Mouse (Mus musculus): ENCODE results near the gene 6030452D12Rik. TPM values are rescaled to one million over a fixed set of nuclear protein-coding genes. Genes with fewer than 3 reads are reported as not detected.

Gene 6030452D12Rik
- polyA plus RNA-seq, 1 experiment from 2014 or later, result not detected

GRCm38 (mm10) chr8:106529885-106530482 lies 29.7 kb downstream of the 6030452D12Rik start:
- H3K4me1 ChIP-seq (ENCODE audit: control insufficient read depth, insufficient read depth, low read length), result no peaks in the 10 kb centered on the region
- 94% methylated on average over 10 of the region's 10 CpGs for WGBS
- H3K36me3 ChIP-seq (ENCODE audit: control insufficient read depth, insufficient read depth, low read length), result no peaks in the 10 kb centered on the region
- H3K4me2 ChIP-seq (ENCODE audit: low read depth, low read length), result no peak overlapping the region
- H3K4me3 ChIP-seq (ENCODE audit: low read length), result no peak overlapping the region
- no peaks in the 10 kb centered on the region for H3K27me3 ChIP-seq (replicated peaks; ENCODE audit: control insufficient read depth, insufficient read depth, low read length)
- ATAC-seq, result no peak
- H3K9ac ChIP-seq (ENCODE audit: low read depth, low read length), result no peak overlapping the region
- peaks cover 3% of the 10 kb centered on the region for H3K9me3 ChIP-seq (ENCODE audit: control insufficient read depth, low read length)
- no peak overlapping the region for H3K27ac ChIP-seq (ENCODE audit: low read length)

DNA sequence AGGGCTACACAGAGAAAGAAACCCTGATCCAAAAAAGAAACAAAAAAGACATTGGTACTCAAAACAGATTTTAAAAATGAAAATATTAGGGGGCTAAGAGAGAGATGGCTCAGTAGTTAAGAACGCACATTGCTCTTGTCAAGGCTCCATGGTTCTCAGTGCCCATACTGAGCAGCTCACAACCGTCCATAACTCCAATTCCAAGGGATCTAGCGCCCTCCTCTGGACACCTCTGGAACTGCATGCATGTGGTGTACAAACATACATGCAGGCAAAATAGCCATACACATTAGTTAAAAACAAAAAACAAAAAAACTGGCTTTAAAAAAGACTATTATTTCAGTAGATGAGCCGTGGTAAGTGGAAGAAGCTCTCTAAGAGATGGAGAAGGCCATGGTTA lies 30.2 kb downstream of the 6030452D12Rik start:
- Histone ChIP-seq H3K27me3 (replicated peaks; ENCODE audit: control insufficient read depth, insufficient read depth, low read length) (no peaks in the 10 kb centered on the region), H3K36me3 (ENCODE audit: control insufficient read depth, insufficient read depth, low read length) (no peaks in the 10 kb centered on the region), H3K9ac (ENCODE audit: low read depth, low read length) (no peak overlapping the region), H3K4me2 (ENCODE audit: low read depth, low read length) (no peak overlapping the region), H3K9me3 (ENCODE audit: control insufficient read depth, low read length) (peaks cover 3% of the 10 kb centered on the region), H3K4me1 (ENCODE audit: control insufficient read depth, insufficient read depth, low read length) (no peaks in the 10 kb centered on the region), H3K4me3 (ENCODE audit: low read length) (no peak overlapping the region), H3K27ac (ENCODE audit: low read length) (no peak overlapping the region)
- WGBS, result 78% methylated on average over 4 of the region's 4 CpGs
- no peak for ATAC-seq

- Histone ChIP-seq H3K4me3 (ENCODE audit: low read length) (no peak overlapping the region), H3K27ac (ENCODE audit: low read length) (no peak overlapping the region), H3K9ac (ENCODE audit: low read depth, low read length) (no peak overlapping the region), H3K9me3 (ENCODE audit: control insufficient read depth, low read length) (peaks cover 3% of the 10 kb centered on the region), H3K4me1 (ENCODE audit: control insufficient read depth, insufficient read depth, low read length) (no peaks in the 10 kb centered on the region), H3K27me3 (replicated peaks; ENCODE audit: control insufficient read depth, insufficient read depth, low read length) (no peaks in the 10 kb centered on the region), H3K36me3 (ENCODE audit: control insufficient read depth, insufficient read depth, low read length) (no peaks in the 10 kb centered on the region), H3K4me2 (ENCODE audit: low read depth, low read length) (no peak overlapping the region)
- WGBS, result 78% methylated on average over 7 of the region's 7 CpGs
- no peak for ATAC-seq
Measured at GRCm38 (mm10) chr8:106533709-106534108, 33.4 kb downstream of the 6030452D12Rik start.

GRCm38 (mm10) chr8:106534449-106534848 lies 34.1 kb downstream of the 6030452D12Rik start:
- WGBS, result 40% methylated on average over 6 of the region's 6 CpGs
- Histone ChIP-seq H3K36me3 (ENCODE audit: control insufficient read depth, insufficient read depth, low read length) (no peaks in the 10 kb centered on the region), H3K9me3 (ENCODE audit: control insufficient read depth, low read length) (peaks cover 3% of the 10 kb centered on the region), H3K4me2 (ENCODE audit: low read depth, low read length) (no peak overlapping the region), H3K27me3 (replicated peaks; ENCODE audit: control insufficient read depth, insufficient read depth, low read length) (no peaks in the 10 kb centered on the region), H3K9ac (ENCODE audit: low read depth, low read length) (no peak overlapping the region), H3K4me3 (ENCODE audit: low read length) (no peak overlapping the region), H3K27ac (ENCODE audit: low read length) (no peak overlapping the region), H3K4me1 (ENCODE audit: control insufficient read depth, insufficient read depth, low read length) (no peaks in the 10 kb centered on the region)
- 0 out of 2 replicates have a peak, but pooled peaks have one; percentile 52 for ATAC-seq

- no peak overlapping the region for H3K4me2 ChIP-seq (ENCODE audit: low read depth, low read length)
- no peaks in the 10 kb centered on the region for H3K36me3 ChIP-seq (ENCODE audit: control insufficient read depth, insufficient read depth, low read length)
- no peaks in the 10 kb centered on the region for H3K4me1 ChIP-seq (ENCODE audit: control insufficient read depth, insufficient read depth, low read length)
- H3K9ac ChIP-seq (ENCODE audit: low read depth, low read length), result no peak overlapping the region
- no peaks in the 10 kb centered on the region for H3K27me3 ChIP-seq (replicated peaks; ENCODE audit: control insufficient read depth, insufficient read depth, low read length)
- 70% methylated on average over 4 of the region's 4 CpGs for WGBS
- ATAC-seq, result no peak
- H3K27ac ChIP-seq (ENCODE audit: low read length), result no peak overlapping the region
- H3K9me3 ChIP-seq (ENCODE audit: control insufficient read depth, low read length), result peaks cover 2% of the 10 kb centered on the region
- H3K4me3 ChIP-seq (ENCODE audit: low read length), result no peak overlapping the region
Measured at GRCm38 (mm10) chr8:106535448-106535847, 35.1 kb downstream of the 6030452D12Rik start.

DNA sequence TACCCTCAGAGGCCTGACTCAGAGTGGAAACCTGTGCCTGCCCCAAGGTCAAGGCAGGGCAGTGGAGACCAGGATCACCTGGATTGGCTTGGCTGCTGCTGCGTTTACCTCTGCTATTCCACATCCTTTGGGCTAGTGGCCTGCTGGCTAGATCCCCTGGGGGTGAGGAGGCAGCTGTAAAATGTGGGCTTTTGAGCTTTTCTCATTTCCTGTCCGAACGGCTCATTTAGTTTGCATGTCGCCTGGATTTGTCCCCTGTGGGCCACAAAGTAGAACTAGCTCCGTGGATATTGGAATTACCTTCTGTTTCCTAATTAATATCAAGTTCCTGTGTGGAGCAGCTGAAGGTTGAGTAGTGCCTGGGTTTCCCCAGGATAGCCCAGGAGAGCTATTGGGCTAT lies 38.9 kb downstream of the 6030452D12Rik start:
- Histone ChIP-seq H3K9me3 (ENCODE audit: control insufficient read depth, low read length) (no peaks in the 10 kb centered on the region), H3K27me3 (replicated peaks; ENCODE audit: control insufficient read depth, insufficient read depth, low read length) (no peaks in the 10 kb centered on the region), H3K36me3 (ENCODE audit: control insufficient read depth, insufficient read depth, low read length) (peaks cover 3% of the 10 kb centered on the region; the same call in 1 of the 2 replicates), H3K27ac (ENCODE audit: low read length) (no peak overlapping the region), H3K9ac (ENCODE audit: low read depth, low read length) (no peak overlapping the region), H3K4me2 (ENCODE audit: low read depth, low read length) (no peak overlapping the region), H3K4me3 (ENCODE audit: low read length) (no peak overlapping the region), H3K4me1 (ENCODE audit: control insufficient read depth, insufficient read depth, low read length) (no peaks in the 10 kb centered on the region)
- WGBS, result 75% methylated on average over 5 of the region's 5 CpGs
- no peak for ATAC-seq

DNA sequence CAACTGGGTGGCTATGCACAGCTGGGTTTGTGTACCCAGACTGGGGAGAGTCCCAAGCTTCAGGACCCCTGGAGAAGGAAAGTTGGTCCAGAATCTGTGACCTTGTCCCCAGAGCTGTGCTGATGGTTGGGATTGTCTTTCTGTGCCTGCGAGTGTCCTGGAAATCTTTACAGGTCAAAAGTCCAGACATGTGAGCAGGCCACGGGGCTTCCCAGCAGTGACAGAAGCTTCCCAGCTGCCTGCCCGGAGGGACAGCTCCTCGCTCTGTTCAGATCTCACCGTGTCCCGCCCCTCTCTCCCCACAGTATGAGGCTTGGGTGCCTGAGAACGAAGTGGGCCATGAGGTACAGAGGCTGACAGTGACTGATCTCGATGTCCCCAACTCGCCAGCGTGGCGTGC lies 40.7 kb downstream of the 6030452D12Rik start:
- Histone ChIP-seq H3K4me2 (ENCODE audit: low read depth, low read length) (no peak overlapping the region), H3K9me3 (ENCODE audit: control insufficient read depth, low read length) (no peaks in the 10 kb centered on the region), H3K27ac (ENCODE audit: low read length) (no peak overlapping the region), H3K4me3 (ENCODE audit: low read length) (no peak overlapping the region), H3K9ac (ENCODE audit: low read depth, low read length) (no peak overlapping the region), H3K36me3 (ENCODE audit: control insufficient read depth, insufficient read depth, low read length) (peaks cover 3% of the 10 kb centered on the region; the same call in 1 of the 2 replicates), H3K4me1 (ENCODE audit: control insufficient read depth, insufficient read depth, low read length) (no peaks in the 10 kb centered on the region), H3K27me3 (replicated peaks; ENCODE audit: control insufficient read depth, insufficient read depth, low read length) (no peaks in the 10 kb centered on the region)
- ATAC-seq, result 0 out of 2 replicates have a peak, but pooled peaks have one; percentile 33
- WGBS, result 78% methylated on average over 11 of the region's 11 CpGs

DNA sequence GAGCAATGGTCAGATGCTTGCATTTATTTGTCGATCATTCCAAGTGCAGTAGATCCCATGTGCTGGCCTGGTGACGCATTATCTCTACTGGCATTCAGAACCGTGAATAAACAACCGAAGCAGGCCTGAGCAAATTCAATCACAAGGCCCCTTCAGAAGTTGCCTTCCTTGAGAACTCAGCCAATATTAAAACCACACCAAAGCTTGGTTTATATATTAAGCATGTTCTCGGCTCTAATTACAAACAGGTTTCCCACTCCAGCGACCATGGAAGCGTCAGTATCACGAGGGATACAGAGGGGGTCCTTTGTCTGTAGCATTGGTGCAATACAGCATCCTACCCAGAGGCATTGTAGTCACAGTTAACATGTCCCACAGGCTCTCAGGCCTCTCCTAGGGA lies 42.7 kb downstream of the 6030452D12Rik start:
- Histone ChIP-seq H3K36me3 (ENCODE audit: control insufficient read depth, insufficient read depth, low read length) (peaks cover 3% of the 10 kb centered on the region; the same call in 1 of the 2 replicates), H3K27me3 (replicated peaks; ENCODE audit: control insufficient read depth, insufficient read depth, low read length) (no peaks in the 10 kb centered on the region), H3K4me1 (ENCODE audit: control insufficient read depth, insufficient read depth, low read length) (no peaks in the 10 kb centered on the region), H3K4me2 (ENCODE audit: low read depth, low read length) (no peak overlapping the region), H3K9ac (ENCODE audit: low read depth, low read length) (no peak overlapping the region), H3K9me3 (ENCODE audit: control insufficient read depth, low read length) (no peaks in the 10 kb centered on the region), H3K4me3 (ENCODE audit: low read length) (no peak overlapping the region), H3K27ac (ENCODE audit: low read length) (no peak overlapping the region)
- ATAC-seq, result no peak
- WGBS, result 82% methylated on average over 8 of the region's 8 CpGs

DNA sequence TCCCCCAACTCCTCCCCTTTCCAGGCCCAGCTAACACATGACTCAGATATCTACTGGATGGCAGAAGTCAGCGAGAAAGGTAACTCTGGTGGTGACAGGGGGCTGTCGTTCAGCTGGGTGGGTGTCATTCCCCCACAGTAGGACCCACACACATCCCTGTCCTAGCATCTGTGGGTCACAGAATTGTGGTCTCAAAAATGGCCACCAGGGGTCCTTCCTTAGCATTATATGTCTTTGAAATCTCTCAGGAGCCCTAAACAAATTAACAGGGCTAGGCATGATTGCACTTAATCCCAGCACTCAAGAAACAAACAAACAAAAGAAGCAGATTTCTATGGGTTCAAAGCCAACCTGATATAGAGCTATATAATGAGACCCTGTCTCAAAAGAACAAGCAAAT lies 44.8 kb downstream of the 6030452D12Rik start:
- Histone ChIP-seq H3K4me1 (ENCODE audit: control insufficient read depth, insufficient read depth, low read length) (0 out of 2 replicates have a peak, but pooled peaks cover 3% of the 10 kb centered on the region), H3K27ac (ENCODE audit: low read length) (no peak overlapping the region), H3K36me3 (ENCODE audit: control insufficient read depth, insufficient read depth, low read length) (peaks cover 3% of the 10 kb centered on the region; the same call in 1 of the 2 replicates), H3K27me3 (replicated peaks; ENCODE audit: control insufficient read depth, insufficient read depth, low read length) (no peaks in the 10 kb centered on the region), H3K9me3 (ENCODE audit: control insufficient read depth, low read length) (no peaks in the 10 kb centered on the region), H3K4me2 (ENCODE audit: low read depth, low read length) (no peak overlapping the region), H3K4me3 (ENCODE audit: low read length) (no peak overlapping the region), H3K9ac (ENCODE audit: low read depth, low read length) (no peak overlapping the region)
- 0 out of 2 replicates have a peak, but pooled peaks have one; percentile 21 for ATAC-seq
- WGBS, result 68% methylated on average over 2 of the region's 2 CpGs

DNA sequence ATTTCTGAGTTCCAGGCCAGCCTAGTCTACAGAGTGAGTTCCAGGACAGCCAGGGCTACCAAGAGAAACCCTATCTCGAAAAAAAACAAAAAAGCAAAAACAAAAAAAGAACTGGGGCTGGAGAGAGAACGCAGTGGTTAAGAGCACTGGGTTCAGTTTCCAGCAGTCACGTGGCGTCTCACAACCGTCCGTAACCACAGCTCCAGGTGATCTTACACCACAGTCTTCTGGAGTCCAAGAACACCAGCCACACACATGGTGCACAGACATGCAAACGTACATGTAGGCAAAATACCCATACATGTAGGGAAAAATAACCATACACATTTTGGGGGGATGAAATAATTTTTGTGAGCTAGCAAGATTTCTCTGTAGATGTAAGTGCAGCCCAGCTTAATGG lies 46.4 kb downstream of the 6030452D12Rik start:
- Histone ChIP-seq H3K4me3 (ENCODE audit: low read length) (no peak overlapping the region), H3K27ac (ENCODE audit: low read length) (no peak overlapping the region), H3K9me3 (ENCODE audit: control insufficient read depth, low read length) (no peaks in the 10 kb centered on the region), H3K9ac (ENCODE audit: low read depth, low read length) (no peak overlapping the region), H3K27me3 (replicated peaks; ENCODE audit: control insufficient read depth, insufficient read depth, low read length) (no peaks in the 10 kb centered on the region), H3K4me2 (ENCODE audit: low read depth, low read length) (no peak overlapping the region), H3K36me3 (ENCODE audit: control insufficient read depth, insufficient read depth, low read length) (no peaks in the 10 kb centered on the region), H3K4me1 (ENCODE audit: control insufficient read depth, insufficient read depth, low read length) (0 out of 2 replicates have a peak, but pooled peaks cover 3% of the 10 kb centered on the region)
- ATAC-seq, result no peak
- 88% methylated on average over 7 of the region's 7 CpGs for WGBS

Data from intestine, embryonic 16.5 days (tissue).